Mouse (Mus musculus) adrenal gland, adult 18-20 months (tissue): Measurements from ENCODE around the gene Cry2. TPM values are rescaled to one million over a fixed set of nuclear protein-coding genes. Genes with fewer than 3 reads are reported as not detected.

Experiments
- DNase-seq, 2 experiments: peaks; one replicate each; pipeline ENCODE4 v3.0.0; 2021 to 2022; ENCODE audit warnings: low spot score in 2 of 2
- total RNA-seq, 2 experiments: library from RNA; stranded (reverse); gene quantifications; 1 replicate in 1 of 2; 2 replicates in 1 of 2; pipeline ENCODE4 v1.2.3; 2021

The Cry2 gene
- total RNA-seq, 2 experiments from 2014 or later = 20.6 to 46.2 TPM

GRCm38 (mm10) chr2:92446656-92447055, 12.8 kb upstream of the Cry2 start:
- no peak for DNase-seq

- no peak for DNase-seq
Measured at GRCm38 (mm10) chr2:92445890-92446289, 12.0 kb upstream of the Cry2 start.

GRCm38 (mm10) chr2:92444376-92444775, 10.5 kb upstream of the Cry2 start:
- no peak for DNase-seq

- no peak for DNase-seq
Measured at GRCm38 (mm10) chr2:92443313-92443712, 9.5 kb upstream of the Cry2 start.

GRCm38 (mm10) chr2:92442419-92443001, 8.7 kb upstream of the Cry2 start:
- DNase-seq = no peak

- no peak for DNase-seq
Measured at GRCm38 (mm10) chr2:92440432-92440831, 6.6 kb upstream of the Cry2 start.

GRCm38 (mm10) chr2:92438567-92438966, 4.7 kb upstream of the Cry2 start:
- DNase-seq = no peak

- peak; percentile 77 to 82 for DNase-seq
Measured at GRCm38 (mm10) chr2:92437875-92438274, 4.0 kb upstream of the Cry2 start.

GRCm38 (mm10) chr2:92437366-92437765, 3.5 kb upstream of the Cry2 start:
- no peak for DNase-seq

- no peak for DNase-seq
Measured at GRCm38 (mm10) chr2:92435023-92435422, 1.2 kb upstream of the Cry2 start.

- no peak for DNase-seq
Measured at GRCm38 (mm10) chr2:92434375-92434745, 517 bp upstream of the Cry2 start.

- peak; percentile 44 to 57 for DNase-seq
Measured at GRCm38 (mm10) chr2:92432299-92433295, 1.2 kb downstream of the Cry2 start.

GRCm38 (mm10) chr2:92431611-92432179, 2.1 kb downstream of the Cry2 start:
- no peak for DNase-seq

- DNase-seq = no peak
Measured at GRCm38 (mm10) chr2:92430723-92431541, 2.9 kb downstream of the Cry2 start.

GRCm38 (mm10) chr2:92430089-92430488, 3.8 kb downstream of the Cry2 start:
- DNase-seq = no peak

- DNase-seq = peak; percentile 59 to 65
Measured at GRCm38 (mm10) chr2:92427882-92428281, 6.0 kb downstream of the Cry2 start.

GRCm38 (mm10) chr2:92426426-92426825, 7.4 kb downstream of the Cry2 start:
- DNase-seq = no peak

GRCm38 (mm10) chr2:92425366-92425765, 8.5 kb downstream of the Cry2 start:
- no peak for DNase-seq

- DNase-seq = peak in 1 of 2 experiments; percentile 37
Measured at GRCm38 (mm10) chr2:92424462-92425308, 9.2 kb downstream of the Cry2 start.
